Mouse (Mus musculus): ENCODE measurements at regions not wholly inside any gene's neighbourhood (a gene's known extent, or its start where the extent isn't known, plus 50 kb on each side); places are given as distances from the start of the nearest gene placed in this dataset.
A peak's percentile ranks its signal among the peaks of the same experiment; 100 is the strongest.

DNA sequence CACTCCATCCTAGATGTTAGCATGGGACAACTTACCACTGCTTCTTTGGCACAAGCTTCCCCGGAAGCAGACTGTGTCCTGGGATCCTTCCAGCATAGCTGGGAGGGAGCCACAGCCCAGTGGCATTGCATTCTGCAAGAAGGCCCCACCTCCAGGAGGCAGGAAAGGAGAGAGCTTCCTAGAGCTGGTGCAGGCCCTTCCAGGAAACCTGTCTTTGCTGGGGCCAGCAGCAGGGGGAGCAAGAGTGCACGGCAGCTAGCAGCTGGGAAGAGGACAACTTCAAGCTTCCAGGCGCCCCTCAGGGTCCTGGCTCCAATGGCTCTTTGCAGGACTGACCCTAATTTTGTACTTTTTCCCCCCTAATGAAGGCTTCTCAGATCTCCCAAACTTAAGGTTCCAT lies 115.4 kb upstream of the Sorcs3 start:
- DNase-seq (ENCODE audit: low read depth, low spot score), result peak; percentile 0

DNA sequence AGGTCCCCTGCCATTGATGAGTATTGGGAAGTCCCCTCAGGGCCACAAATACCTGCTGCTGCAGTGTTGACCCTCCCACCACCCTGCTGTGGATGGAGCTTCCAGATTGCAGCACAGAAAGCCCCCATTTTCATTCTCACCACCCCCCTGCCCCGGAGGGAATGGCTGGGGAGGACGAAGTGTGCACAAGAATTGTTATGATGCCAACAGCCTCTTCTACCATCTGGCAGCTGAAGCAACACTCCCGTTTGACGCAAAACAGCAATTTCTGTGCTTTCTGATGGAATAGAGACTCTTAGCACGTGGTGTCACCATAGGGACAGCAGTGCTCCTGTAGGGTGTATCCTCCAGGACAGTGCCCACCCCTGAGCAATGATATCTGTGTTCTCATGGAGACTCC lies 108.5 kb upstream of the Sorcs3 start:
- no peak for DNase-seq (ENCODE audit: low read depth, low spot score)

- DNase-seq (ENCODE audit: low read depth, low spot score), result no peak
Measured at GRCm38 (mm10) chr19:48097942-48098596, 107.8 kb upstream of the Sorcs3 start.

GRCm38 (mm10) chr19:48100991-48101390 lies 104.8 kb upstream of the Sorcs3 start:
- no peak for DNase-seq (ENCODE audit: low read depth, low spot score)

DNA sequence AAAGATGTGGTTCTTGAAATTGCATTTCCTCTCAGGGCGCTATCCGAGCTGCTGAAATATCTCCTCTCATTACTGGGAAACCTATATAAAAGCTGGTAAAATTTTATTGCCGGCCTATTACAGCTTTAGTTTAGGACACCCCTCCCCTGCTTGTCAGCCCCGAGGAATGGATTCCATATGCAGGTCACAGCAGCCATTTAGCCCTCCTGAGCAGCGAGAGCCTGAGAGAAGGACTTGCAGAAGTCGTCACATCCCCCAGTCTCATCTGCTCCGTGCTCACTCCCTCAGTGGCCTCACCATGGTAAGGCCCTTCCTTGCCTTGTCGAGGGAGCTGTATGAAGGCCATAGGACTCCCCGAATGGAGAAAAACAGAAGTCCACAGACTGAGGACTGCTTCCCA lies 90.7 kb upstream of the Sorcs3 start:
- DNase-seq (ENCODE audit: low read depth, low spot score), result no peak

- no peak for DNase-seq (ENCODE audit: low read depth, low spot score)
Measured at GRCm38 (mm10) chr19:48115728-48116127, 90.1 kb upstream of the Sorcs3 start.

DNA sequence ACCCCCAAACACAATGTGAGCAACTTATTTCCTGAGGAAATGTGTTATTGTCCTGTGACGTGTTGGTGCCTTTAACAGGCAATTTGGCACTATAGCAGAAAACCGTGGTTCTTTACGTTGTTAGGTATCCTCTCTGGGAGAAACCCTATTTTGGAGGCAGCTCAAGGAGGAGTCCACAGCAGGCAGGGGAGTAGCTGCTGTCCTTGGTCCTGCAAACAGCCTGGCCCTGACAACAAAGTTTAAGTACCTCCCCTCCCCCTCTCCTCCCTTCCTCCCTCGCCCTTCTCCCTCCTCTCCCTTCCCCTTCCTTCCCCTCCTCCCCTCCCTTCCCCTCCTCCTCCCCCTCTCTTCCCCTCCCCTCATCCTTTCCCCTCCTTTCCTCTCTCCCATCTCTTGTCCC lies 89.1 kb upstream of the Sorcs3 start:
- DNase-seq (ENCODE audit: low read depth, low spot score), result no peak

DNA sequence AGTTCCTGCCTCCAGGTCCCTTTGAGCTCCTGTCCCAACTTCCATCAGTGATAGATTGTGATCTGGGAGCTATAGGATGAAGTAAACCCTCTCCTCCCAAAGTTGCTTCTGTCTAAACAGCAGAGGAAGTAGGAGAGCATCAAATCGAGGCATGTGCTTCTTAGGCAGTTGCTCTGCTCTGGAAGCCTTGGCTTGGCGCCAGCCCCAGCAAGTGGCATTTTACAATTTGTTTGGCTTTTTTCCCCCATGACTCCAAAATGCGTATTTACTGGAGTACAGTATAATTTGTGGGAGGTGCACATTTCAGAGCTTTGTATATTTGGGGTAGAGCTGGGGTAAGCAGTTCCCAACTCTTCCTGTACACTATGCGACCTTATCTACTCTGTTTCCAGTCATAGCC lies 88.2 kb upstream of the Sorcs3 start:
- DNase-seq (ENCODE audit: low read depth, low spot score), result no peak

GRCm38 (mm10) chr19:48122281-48122680 lies 83.5 kb upstream of the Sorcs3 start:
- no peak for DNase-seq (ENCODE audit: low read depth, low spot score)

GRCm38 (mm10) chr19:48123777-48124176 lies 82.0 kb upstream of the Sorcs3 start:
- no peak for DNase-seq (ENCODE audit: low read depth, low spot score)

DNA sequence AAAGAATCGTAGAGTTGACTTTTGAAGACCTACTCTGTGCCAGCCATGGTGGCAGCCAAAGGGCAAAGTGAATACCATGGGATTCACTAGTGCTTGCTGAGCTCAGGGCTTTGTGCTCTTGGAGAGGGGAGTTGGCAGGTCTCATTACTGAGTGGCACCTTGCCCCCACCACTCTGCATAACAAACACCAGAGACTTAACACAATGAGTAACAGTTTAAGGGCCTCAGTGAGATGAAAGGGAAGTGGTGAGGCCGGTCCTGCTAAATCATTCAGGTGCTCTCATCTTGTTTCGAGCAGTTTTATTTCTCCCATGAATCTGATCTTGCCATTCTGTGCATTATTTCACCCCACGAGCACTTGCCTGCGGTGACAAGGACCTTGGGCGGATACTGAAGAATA lies 80.1 kb upstream of the Sorcs3 start:
- DNase-seq (ENCODE audit: low read depth, low spot score), result no peak

DNA sequence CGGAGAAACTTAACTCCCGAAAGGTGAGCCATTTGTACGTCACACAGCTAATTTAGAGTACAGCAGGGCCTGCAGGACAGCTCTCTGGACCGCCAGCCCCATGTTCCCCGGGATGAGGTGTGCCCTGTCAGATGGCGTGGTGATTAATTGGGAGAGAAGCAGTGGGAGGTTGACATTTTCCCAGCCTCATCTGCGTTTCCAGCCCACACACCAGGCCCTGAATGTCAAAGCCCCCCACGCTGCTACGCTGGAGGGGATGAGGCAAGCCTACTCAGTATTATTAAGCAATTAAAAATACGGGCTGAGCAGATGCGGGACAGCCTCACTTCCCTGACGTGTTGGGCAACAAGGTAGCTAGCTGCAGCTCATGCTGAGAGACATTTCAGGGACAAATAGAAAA lies 77.7 kb upstream of the Sorcs3 start:
- DNase-seq (ENCODE audit: low read depth, low spot score), result no peak

GRCm38 (mm10) chr19:48136231-48136630 lies 69.6 kb upstream of the Sorcs3 start:
- DNase-seq (ENCODE audit: low read depth, low spot score), result no peak

GRCm38 (mm10) chr19:48144129-48144528 lies 61.7 kb upstream of the Sorcs3 start:
- no peak for DNase-seq (ENCODE audit: low read depth, low spot score)
